Mouse (Mus musculus) limb, embryonic 14.5 days (tissue): Measurements from ENCODE around the gene Mymk. TPM values are rescaled to one million over a fixed set of nuclear protein-coding genes. Genes with fewer than 3 reads are reported as not detected.

Experiments
- ATAC-seq: fragments of 200-750 bp; cut with Nextera tagmentation; 2 replicates; pipeline ENCODE4 v1.8.0; 2017; ENCODE audit warnings: low read depth, moderate number of reproducible peaks, moderate TSS enrichment; ENCODE audit not compliant: low FRiP score
- DNase-seq: peaks from one replicate; pipeline ENCODE4 v3.0.0-alpha.2; 2015; ENCODE audit warnings: low spot score
- H3K27ac ChIP-seq: fragments of 300-500 bp; sonication (generic); replicated peaks from 2 replicates; pipeline ENCODE4 v1.5.1; 2014; ENCODE audit warnings: low read depth, mild to moderate bottlenecking, low read length, moderate library complexity, mixed read lengths
- H3K27me3 ChIP-seq: fragments of 300-500 bp; sonication (generic); 2 replicates; pipeline ENCODE4 v1.6.1; 2014; ENCODE audit warnings: low read length, mixed read lengths; ENCODE audit not compliant: control insufficient read depth, insufficient read depth
- H3K36me3 ChIP-seq: fragments of 300-500 bp; sonication (generic); 2 replicates; pipeline ENCODE4 v1.6.1; 2014; ENCODE audit warnings: mild to moderate bottlenecking, low read length, moderate library complexity, mixed read lengths; ENCODE audit not compliant: control insufficient read depth, insufficient read depth
- H3K4me1 ChIP-seq: fragments of 300-500 bp; sonication (generic); 2 replicates; pipeline ENCODE4 v1.6.1; 2014; ENCODE audit warnings: antibody characterized with exemption, low read length, mixed read lengths; ENCODE audit not compliant: control insufficient read depth, insufficient read depth
- H3K4me2 ChIP-seq: fragments of 300-500 bp; sonication (generic); replicated peaks from 2 replicates; pipeline ENCODE4 v1.6.1; 2014; ENCODE audit warnings: low read depth, mild to moderate bottlenecking, low read length, moderate library complexity; ENCODE audit not compliant: severe bottlenecking
- H3K4me3 ChIP-seq: fragments of 300-500 bp; sonication (generic); replicated peaks from 2 replicates; pipeline ENCODE4 v1.5.1; 2014; ENCODE audit warnings: low read length
- H3K9ac ChIP-seq: fragments of 300-500 bp; sonication (generic); 2 replicates; pipeline ENCODE4 v1.6.1; 2014; ENCODE audit warnings: mild to moderate bottlenecking, low read depth, low read length, moderate library complexity; ENCODE audit not compliant: severe bottlenecking
- H3K9me3 ChIP-seq: fragments of 300-500 bp; sonication (generic); 2 replicates; pipeline ENCODE4 v1.6.1; 2016; ENCODE audit warnings: low read length; ENCODE audit not compliant: control insufficient read depth
- POLR2A ChIP-seq: fragments of 200-500 bp; IDR thresholded peaks from 2 replicates; pipeline ENCODE4 v1.8.0; 2012; ENCODE audit warnings: inconsistent platforms, mild to moderate bottlenecking, moderate library complexity, borderline replicate concordance; ENCODE audit not compliant: insufficient read depth, insufficient read length; ENCODE audit errors: extremely low read depth
- WGBS: fragments of 180-500 bp; shearing (Covaris S2); extraction: QIAGEN DNeasy Blood & Tissue Kit; methylation state at CpG from one replicate; pipeline ENCODE4 v1.1.7; 2014; 5-methylcytosine and 5-hydroxymethylcytosine counted together
- polyA plus RNA-seq, 2 experiments: library from polyadenylated mRNA; depleted of rRNA in 1 of 2; stranded (reverse) in 1 of 2; unstranded in 1 of 2; fragments of >200 nt; fragmentation: Nextera tagmentation in 1 of 2; extraction: Ambion mirVana in 1 of 2; gene quantifications; 2 replicates each; pipeline versions ENCODE4 v1.2.1 to v1.2.3; 2012 to 2014

Gene Mymk
- polyA plus RNA-seq, 2 experiments = 46.8 to 70.4 TPM

DNA sequence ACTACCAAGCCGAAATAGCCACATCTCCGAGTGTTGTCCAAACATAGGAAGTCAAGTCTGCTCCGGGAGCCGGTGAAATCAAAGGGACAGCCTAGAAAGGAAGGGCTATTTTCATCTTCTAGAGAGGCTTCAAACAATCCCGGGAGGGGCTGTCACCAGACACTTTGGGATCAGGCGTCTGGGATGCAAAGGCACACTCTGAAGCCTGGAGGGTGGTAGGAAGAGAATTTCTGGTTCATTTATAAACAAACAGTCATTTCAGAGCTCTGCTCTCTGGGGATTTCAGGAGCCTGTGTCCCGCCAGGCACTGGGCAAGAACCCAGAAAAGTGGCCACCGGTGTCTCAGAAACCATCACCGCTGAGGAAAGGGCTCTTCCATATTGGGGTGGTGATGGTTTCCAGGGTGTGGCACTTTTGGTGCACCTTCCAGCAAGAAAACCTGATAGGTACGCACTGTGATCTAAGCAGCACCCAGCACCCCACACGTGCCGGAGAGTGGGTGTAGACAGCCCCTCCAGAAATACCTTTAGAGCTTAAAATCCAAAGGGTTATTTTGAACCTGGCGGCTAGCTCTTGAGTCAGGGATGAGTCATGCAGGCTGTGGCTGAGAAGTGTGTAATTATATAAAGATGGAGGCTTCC is 24.5 kb upstream of the Mymk start:
- no peaks in the 10 kb centered on the region for H3K9me3 ChIP-seq
- no peak overlapping the region for H3K4me3 ChIP-seq
- TF ChIP-seq POLR2A = no peak
- peaks cover 19% of the 10 kb centered on the region for H3K4me1 ChIP-seq
- no peak overlapping the region for H3K9ac ChIP-seq
- H3K27me3 ChIP-seq = no peaks in the 10 kb centered on the region
- no peak overlapping the region for H3K27ac ChIP-seq
- WGBS = 50% methylated on average over 13 of the region's 13 CpGs
- no peak for DNase-seq
- H3K4me2 ChIP-seq = no peak overlapping the region
- H3K36me3 ChIP-seq = no peaks in the 10 kb centered on the region
- no peak for ATAC-seq

DNA sequence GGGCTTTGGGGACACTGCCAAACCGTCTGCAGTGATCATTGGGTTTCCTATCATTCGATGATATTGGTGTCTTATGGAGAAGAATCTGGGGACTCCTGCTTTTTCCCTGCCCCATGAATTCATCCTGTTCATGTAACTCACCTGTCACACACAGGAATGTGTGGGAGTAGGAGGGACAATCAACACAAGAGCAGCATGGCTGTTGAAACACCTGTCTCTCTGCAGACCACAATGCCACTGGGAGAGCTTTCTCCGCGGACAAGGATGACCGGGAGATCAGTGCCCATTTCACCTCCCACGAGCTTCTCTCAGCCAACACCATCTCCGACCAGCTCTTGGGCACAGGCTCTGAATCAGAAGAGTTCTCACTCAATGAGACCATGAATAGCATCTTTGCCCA is 23.2 kb upstream of the Mymk start:
- Histone ChIP-seq H3K27ac (no peak overlapping the region), H3K4me1 (peaks cover 19% of the 10 kb centered on the region), H3K9ac (no peak overlapping the region), H3K36me3 (no peaks in the 10 kb centered on the region), H3K4me2 (no peak overlapping the region), H3K27me3 (no peaks in the 10 kb centered on the region), H3K9me3 (no peaks in the 10 kb centered on the region), H3K4me3 (no peak overlapping the region)
- ATAC-seq (no peak), DNase-seq (no peak)
- TF ChIP-seq POLR2A = no peak
- WGBS = 92% methylated on average over 7 of the region's 7 CpGs

DNA sequence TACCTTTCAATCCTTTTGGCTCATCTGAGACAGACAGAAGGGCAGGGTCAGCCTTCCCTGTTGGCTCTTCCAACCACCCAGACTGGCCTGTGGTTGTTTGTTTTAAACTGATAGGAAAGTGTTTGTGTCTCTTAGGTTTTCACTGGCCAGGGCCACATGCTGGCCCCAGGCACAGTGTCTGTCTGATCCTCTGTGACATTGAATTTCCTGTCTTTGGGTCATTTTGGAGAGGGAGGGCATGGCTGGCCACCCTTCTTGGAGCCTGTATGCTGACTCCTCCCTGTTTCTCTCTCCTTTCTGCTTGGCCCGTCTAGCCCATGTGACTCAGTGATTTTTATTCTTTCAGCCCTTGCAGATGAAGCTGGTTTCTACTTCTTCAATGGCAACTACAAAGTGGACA is 17.3 kb upstream of the Mymk start:
- TF ChIP-seq POLR2A = no peak
- H3K9me3 ChIP-seq = no peaks in the 10 kb centered on the region
- DNase-seq = no peak
- H3K4me2 ChIP-seq = no peak overlapping the region
- no peak overlapping the region for H3K9ac ChIP-seq
- no peaks in the 10 kb centered on the region for H3K27me3 ChIP-seq
- H3K4me1 ChIP-seq = peaks cover 22% of the 10 kb centered on the region
- H3K4me3 ChIP-seq = no peak overlapping the region
- H3K27ac ChIP-seq = no peak overlapping the region
- WGBS = 75% methylated on average over 1 of the region's 1 CpGs
- no peak for ATAC-seq
- H3K36me3 ChIP-seq = no peaks in the 10 kb centered on the region

DNA sequence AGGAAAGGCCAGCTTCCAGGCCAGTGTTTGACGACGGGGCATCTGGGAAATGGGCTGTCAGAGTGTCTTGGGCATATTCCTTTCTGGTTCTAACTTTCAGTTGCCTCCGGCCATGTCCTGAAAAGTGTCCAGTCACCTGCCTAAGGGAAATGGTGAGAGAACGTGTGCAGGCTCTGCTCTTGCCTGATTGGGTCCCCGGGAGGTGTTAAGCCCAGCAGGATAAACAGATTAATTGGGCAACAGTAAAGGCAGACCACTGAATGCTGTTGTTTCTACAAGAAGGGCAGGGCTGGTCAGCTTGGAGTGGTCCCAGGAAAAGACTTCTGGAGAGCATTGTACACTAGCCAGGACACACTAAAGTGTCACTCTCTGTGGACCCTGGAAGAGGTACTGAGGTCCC is 16.7 kb upstream of the Mymk start:
- peaks cover 22% of the 10 kb centered on the region for H3K4me1 ChIP-seq
- no peak overlapping the region for H3K4me3 ChIP-seq
- no peaks in the 10 kb centered on the region for H3K36me3 ChIP-seq
- H3K27me3 ChIP-seq = no peaks in the 10 kb centered on the region
- H3K9ac ChIP-seq = no peak overlapping the region
- H3K27ac ChIP-seq = no peak overlapping the region
- H3K4me2 ChIP-seq = no peak overlapping the region
- 46% methylated on average over 5 of the region's 5 CpGs for WGBS
- no peaks in the 10 kb centered on the region for H3K9me3 ChIP-seq
- DNase-seq (no peak), ATAC-seq (no peak)
- no peak for TF ChIP-seq POLR2A

DNA sequence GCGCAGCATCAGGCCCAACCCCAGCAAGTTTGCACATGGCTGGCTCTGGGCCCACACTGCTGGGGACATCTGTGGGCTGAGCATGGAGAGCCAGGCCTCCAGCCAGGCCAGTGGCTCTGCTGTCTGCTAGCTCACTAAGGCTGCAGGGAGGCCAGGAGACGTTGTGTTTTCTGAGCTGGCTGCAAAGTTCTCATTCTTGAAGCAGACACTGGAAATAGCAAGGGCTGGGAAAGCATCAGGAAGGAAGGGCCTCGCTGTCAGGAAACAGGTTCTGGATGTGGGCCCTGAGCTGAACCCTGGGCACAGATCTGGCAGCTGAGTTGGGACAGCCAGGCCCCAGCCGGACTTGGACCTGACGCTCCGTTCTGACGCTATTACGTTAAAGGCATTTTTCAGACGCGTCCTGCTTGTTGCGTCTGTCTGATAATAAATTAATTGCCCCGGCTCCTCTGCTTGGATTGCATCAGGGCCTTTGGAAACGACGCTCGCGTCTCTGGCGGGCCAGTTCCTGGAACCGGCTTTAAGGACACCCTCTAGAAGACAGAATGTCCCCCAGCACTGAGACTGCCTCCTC is 16.2 kb upstream of the Mymk start:
- DNase-seq = peak; percentile 48
- H3K36me3 ChIP-seq = no peaks in the 10 kb centered on the region
- ATAC-seq = no peak
- H3K4me2 ChIP-seq = no peak overlapping the region
- H3K9me3 ChIP-seq = no peaks in the 10 kb centered on the region
- H3K4me3 ChIP-seq = no peak overlapping the region
- H3K4me1 ChIP-seq = peaks cover 24% of the 10 kb centered on the region
- H3K27me3 ChIP-seq = no peaks in the 10 kb centered on the region
- no peak overlapping the region for H3K9ac ChIP-seq
- 52% methylated on average over 18 of the region's 18 CpGs for WGBS
- TF ChIP-seq POLR2A = no peak
- no peak overlapping the region for H3K27ac ChIP-seq
